Mouse (Mus musculus): ENCODE results near the gene Cpe. TPM values are rescaled to one million over a fixed set of nuclear protein-coding genes. Genes with fewer than 3 reads are reported as not detected.

Gene Cpe
- not detected for total RNA-seq (2023)

GRCm38 (mm10) chr8:64692651-64693201 lies at the start of gene Cpe:
Gene Cpe, minus strand, starts transcription at chr8:64693054.

GRCm38 (mm10) chr8:64733271-64733943 lies 40.6 kb upstream of the Cpe start, which contains the start of gene Msmo1:
Gene Msmo1, minus strand, starts transcription at chr8:64733792.

Other genes starting within 250 kb of the Cpe start
- gene Msmo1, start 40.7 kb upstream of the Cpe start, total RNA-seq (2023): 10 to 100 TPM; 21.3 to 24.5 TPM
- 10 to 100 TPM; 37.9 to 39.7 TPM for gene Klhl2, start 157.0 kb upstream of the Cpe start, total RNA-seq (2023)